Mouse (Mus musculus) lung, postnatal 0 days (tissue): Measurements from ENCODE around the gene Cyp2b19. TPM values are rescaled to one million over a fixed set of nuclear protein-coding genes. Genes with fewer than 3 reads are reported as not detected.

Source experiments
- ATAC-seq: fragments of 200-750 bp; cut with Nextera tagmentation; 2 replicates; pipeline ENCODE4 v1.8.0; 2017; ENCODE audit warnings: moderate library complexity
- DNase-seq: peaks from one replicate; pipeline ENCODE4 v3.0.0-alpha.2; 2016; ENCODE audit warnings: low spot score
- H3K27ac ChIP-seq: fragments of 300-500 bp; sonication (generic); 2 replicates; pipeline ENCODE4 v1.5.1; 2014; ENCODE audit warnings: antibody characterized with exemption, mild to moderate bottlenecking, low read length, mixed read lengths
- H3K27me3 ChIP-seq: fragments of 300-500 bp; sonication (generic); replicated peaks from 2 replicates; pipeline ENCODE4 v1.6.1; 2014; ENCODE audit warnings: low read length, mixed read lengths; ENCODE audit not compliant: insufficient read depth
- H3K36me3 ChIP-seq: fragments of 300-500 bp; sonication (generic); 2 replicates; pipeline ENCODE4 v1.6.1; 2014; ENCODE audit warnings: low read length, mixed read lengths; ENCODE audit not compliant: insufficient read depth
- H3K4me1 ChIP-seq: fragments of 300-500 bp; sonication (generic); 2 replicates; pipeline ENCODE4 v1.6.1; 2014; ENCODE audit warnings: antibody characterized with exemption, low read depth, low read length, mixed read lengths; ENCODE audit not compliant: insufficient read depth
- H3K4me2 ChIP-seq: fragments of 300-500 bp; sonication (generic); replicated peaks from 2 replicates; pipeline ENCODE4 v1.6.1; 2014; ENCODE audit warnings: low read depth, mild to moderate bottlenecking, low read length, moderate library complexity, mixed read lengths
- H3K4me3 ChIP-seq: fragments of 300-500 bp; sonication (generic); 2 replicates; pipeline ENCODE4 v1.5.1; 2014; ENCODE audit warnings: low read depth, low read length
- H3K9ac ChIP-seq: fragments of 300-500 bp; sonication (generic); replicated peaks from 2 replicates; pipeline ENCODE4 v1.6.1; 2014; ENCODE audit warnings: low read depth, mild to moderate bottlenecking
- H3K9me3 ChIP-seq: fragments of 300-500 bp; sonication (generic); 2 replicates; pipeline ENCODE4 v1.6.1; 2016; ENCODE audit warnings: low read length, mixed read lengths
- CTCF ChIP-seq: IDR thresholded peaks from 2 replicates; pipeline ENCODE4 v1.5.1; 2016; ENCODE audit warnings: antibody characterized with exemption, mild to moderate bottlenecking
- EP300 ChIP-seq: IDR thresholded peaks from 2 replicates; pipeline ENCODE4 v1.6.1; 2016; ENCODE audit warnings: antibody characterized with exemption, mild to moderate bottlenecking, control low read depth
- WGBS: fragments of 180-500 bp; shearing (Covaris S2); extraction: QIAGEN DNeasy Blood & Tissue Kit; methylation state at CpG from one replicate; pipeline ENCODE4 v1.1.7; 2014; 5-methylcytosine and 5-hydroxymethylcytosine counted together
- polyA plus RNA-seq: library from polyadenylated mRNA; unstranded; fragments of >200 nt; fragmentation: Nextera tagmentation; extraction: Ambion mirVana; gene quantifications from 2 replicates; pipeline ENCODE4 v1.2.1, GENCODE M21; 2015

Cyp2b19 gene
- polyA plus RNA-seq, 1 experiment from 2014 or later, result 0.12 TPM

DNA sequence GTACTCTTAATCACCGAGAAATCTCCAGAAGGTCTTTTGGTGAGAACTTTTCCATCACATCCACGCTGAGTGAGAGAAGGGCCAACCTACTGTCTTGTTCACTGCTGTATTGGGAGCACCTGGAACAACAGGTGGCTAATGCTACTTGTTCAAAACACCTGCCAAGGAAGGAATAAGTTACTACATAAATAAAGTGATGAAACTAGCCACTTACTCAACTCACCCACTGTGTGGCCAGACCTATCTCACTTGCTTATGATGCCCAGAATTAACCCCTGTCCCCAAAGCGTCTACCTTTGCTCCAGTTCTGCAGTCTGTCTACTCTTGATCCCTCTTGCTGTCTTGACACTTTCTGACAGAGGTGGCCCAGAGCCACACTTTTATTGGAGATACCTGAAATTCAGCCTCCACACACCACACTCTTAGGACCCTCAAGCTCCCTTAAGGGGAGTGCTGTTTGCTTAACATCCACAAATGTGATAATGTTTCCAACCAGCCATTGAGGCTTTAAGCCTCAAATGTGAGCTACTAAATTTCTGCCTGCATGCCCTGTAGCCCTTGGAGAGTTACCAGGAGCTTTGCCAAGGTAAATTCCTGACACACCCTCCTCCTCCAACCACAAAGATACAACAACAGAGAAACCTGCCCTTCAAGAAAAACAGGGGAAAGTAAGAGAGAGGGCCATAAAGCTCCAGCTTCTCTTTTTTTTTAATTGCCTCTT lies 16.1 kb downstream of the Cyp2b19 start:
- WGBS, result 53% methylated on average over 3 of the region's 3 CpGs
- peak overlapping the region; percentile 3 for H3K27ac ChIP-seq
- no peaks in the 10 kb centered on the region for H3K9me3 ChIP-seq
- H3K4me3 ChIP-seq, result no peak overlapping the region
- peak; percentile 77 for DNase-seq
- H3K4me1 ChIP-seq, result no peaks in the 10 kb centered on the region
- TF ChIP-seq CTCF (no peak), EP300 (no peak)
- H3K9ac ChIP-seq, result no peak overlapping the region
- no peaks in the 10 kb centered on the region for H3K36me3 ChIP-seq
- no peak overlapping the region for H3K4me2 ChIP-seq
- H3K27me3 ChIP-seq, result no peaks in the 10 kb centered on the region
- ATAC-seq, result peak; percentile 79

DNA sequence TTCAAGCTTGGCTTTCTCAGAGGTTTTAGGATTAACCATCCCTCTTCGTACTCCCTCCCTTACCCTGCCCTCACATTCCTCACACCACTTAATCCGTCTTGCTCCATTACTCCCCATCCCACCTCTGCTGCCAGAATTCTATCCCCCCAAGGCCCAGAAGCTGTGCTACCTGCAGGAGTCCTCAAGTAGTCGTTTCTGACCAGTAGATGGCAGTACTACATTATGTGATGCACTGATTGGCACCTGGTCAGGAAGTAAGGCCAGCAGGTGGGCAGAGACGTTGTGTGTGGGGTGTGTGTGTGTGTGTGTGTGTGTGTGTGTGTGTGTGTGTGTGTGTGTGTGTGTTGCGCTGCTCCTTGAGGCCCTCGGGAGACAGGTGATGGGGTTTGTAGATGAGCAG lies 18.9 kb downstream of the Cyp2b19 start:
- ATAC-seq, result peak; percentile 59; the same call in 1 of the 2 replicates
- peak; percentile 53 for DNase-seq
- no peaks in the 10 kb centered on the region for H3K4me1 ChIP-seq
- no peaks in the 10 kb centered on the region for H3K9me3 ChIP-seq
- no peak overlapping the region for H3K9ac ChIP-seq
- no peaks in the 10 kb centered on the region for H3K36me3 ChIP-seq
- no peak overlapping the region for H3K4me2 ChIP-seq
- TF ChIP-seq EP300, result no peak
- peak; percentile 71 for TF ChIP-seq CTCF
- H3K4me3 ChIP-seq, result no peak overlapping the region
- no peaks in the 10 kb centered on the region for H3K27me3 ChIP-seq
- 11% methylated on average over 6 of the region's 6 CpGs for WGBS
- no peak overlapping the region for H3K27ac ChIP-seq

DNA sequence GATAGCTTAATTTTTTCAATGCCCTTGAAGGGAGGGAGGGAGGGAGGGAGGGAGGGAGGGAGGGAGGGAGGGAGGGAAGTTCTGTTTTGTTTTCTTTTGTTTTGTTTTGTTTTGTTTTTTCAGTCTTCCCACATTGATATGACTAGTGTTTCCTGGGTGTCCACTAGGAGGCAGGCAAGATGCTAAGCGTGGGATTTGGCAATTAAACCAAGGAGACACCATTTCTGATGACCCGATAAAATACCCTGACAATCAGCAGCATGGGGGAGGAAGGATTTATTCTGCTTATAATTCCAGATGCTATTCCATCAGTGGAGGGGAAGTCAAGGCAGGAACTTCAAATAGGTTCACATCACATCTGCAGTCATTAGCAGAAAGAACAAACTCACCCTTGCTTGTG lies 20.9 kb downstream of the Cyp2b19 start:
- Histone ChIP-seq H3K4me3 (no peak overlapping the region), H3K36me3 (no peaks in the 10 kb centered on the region), H3K4me1 (no peaks in the 10 kb centered on the region), H3K27ac (no peak overlapping the region), H3K4me2 (no peak overlapping the region), H3K27me3 (no peaks in the 10 kb centered on the region), H3K9ac (no peak overlapping the region), H3K9me3 (no peaks in the 10 kb centered on the region)
- no peak for TF ChIP-seq EP300
- TF ChIP-seq CTCF, result peak; percentile 43
- no peak for DNase-seq
- no peak for ATAC-seq
- WGBS, result 39% methylated on average over 2 of the region's 2 CpGs

DNA sequence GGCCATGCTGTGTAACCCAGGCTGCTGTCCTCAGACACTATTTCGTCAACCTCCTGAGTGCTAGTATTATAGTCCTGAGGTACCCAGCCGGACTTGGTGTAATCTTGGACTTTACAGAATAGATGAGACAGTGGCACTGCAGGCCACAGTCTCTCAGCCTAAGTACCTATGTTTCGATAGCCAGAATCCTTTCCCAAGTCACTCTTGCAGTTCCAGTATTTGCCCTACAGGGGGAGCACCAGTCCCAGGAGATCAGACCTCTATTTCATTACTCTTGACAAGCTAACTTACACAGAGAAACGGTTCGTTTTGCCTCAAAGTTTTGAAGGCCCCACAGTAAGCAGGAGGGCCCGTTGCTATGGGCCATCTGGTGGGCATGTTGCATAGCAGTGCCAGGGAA lies 21.5 kb downstream of the Cyp2b19 start:
- no peak overlapping the region for H3K9ac ChIP-seq
- DNase-seq (peak; percentile 56), ATAC-seq (no peak; the same call in 1 of the 2 replicates)
- no peak overlapping the region for H3K4me2 ChIP-seq
- no peaks in the 10 kb centered on the region for H3K4me1 ChIP-seq
- H3K27me3 ChIP-seq, result no peaks in the 10 kb centered on the region
- TF ChIP-seq CTCF (peak; percentile 81), EP300 (no peak)
- WGBS, result 24% methylated on average over 6 of the region's 6 CpGs
- H3K36me3 ChIP-seq, result no peaks in the 10 kb centered on the region
- no peaks in the 10 kb centered on the region for H3K9me3 ChIP-seq
- no peak overlapping the region for H3K27ac ChIP-seq
- no peak overlapping the region for H3K4me3 ChIP-seq

DNA sequence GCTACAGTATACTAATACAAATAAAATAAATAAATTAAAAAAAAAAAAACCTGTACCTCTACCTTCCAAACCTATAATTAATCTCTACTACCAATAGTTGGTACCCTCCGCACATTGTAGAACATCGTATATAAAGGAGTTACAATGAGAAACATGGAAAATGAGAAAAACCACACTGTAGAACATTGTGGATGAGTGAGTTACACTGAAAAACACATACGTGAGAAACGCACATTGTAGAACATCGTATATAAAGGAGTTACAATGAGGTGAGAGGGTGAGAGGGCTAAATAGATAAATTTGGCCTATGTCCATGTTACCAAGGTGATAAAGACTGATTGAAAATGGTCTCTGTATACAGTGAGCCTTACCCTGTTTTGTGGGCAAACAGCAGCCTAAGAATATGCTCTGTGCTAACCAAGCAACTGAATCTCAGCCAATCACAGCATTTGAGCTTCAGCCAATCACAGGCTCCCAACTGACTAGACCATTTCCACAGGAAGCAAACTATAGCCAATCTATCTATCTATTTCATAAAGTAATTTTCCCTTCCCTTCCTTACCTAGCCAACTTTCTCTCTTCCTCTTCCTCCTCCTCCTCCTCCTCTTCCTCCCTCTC lies 23.0 kb downstream of the Cyp2b19 start:
- WGBS, result 75% methylated on average over 5 of the region's 5 CpGs
- peak; percentile 62 for ATAC-seq
- DNase-seq, result no peak

DNA sequence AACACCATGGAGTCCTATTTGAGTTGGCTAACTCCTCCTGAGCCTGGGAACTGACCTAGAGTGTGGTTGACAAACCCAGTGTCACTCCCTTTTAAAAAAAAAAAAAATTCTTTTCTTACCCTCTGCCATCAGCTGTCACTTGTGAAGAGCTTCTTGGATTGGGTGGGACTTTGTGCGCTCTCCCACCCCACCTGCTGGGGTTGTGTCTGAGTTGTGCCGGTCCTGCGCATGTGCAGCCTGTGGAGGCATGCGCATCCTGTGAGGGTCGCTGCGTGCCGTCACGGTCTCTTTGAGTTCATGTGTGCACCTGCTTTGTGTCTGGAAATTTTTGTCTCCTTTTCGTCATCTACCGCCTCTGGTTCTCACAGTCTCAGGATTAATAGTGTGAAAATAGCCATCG lies 23.6 kb downstream of the Cyp2b19 start:
- WGBS, result 7% methylated on average over 11 of the region's 11 CpGs

More for the DNA sequence above, 23.0 kb downstream of the Cyp2b19 start:
- Histone ChIP-seq H3K9ac (no peak overlapping the region), H3K4me2 (no peak overlapping the region), H3K36me3 (no peaks in the 10 kb centered on the region), H3K4me1 (no peaks in the 10 kb centered on the region), H3K27me3 (no peaks in the 10 kb centered on the region), H3K9me3 (no peaks in the 10 kb centered on the region), H3K4me3 (no peak overlapping the region), H3K27ac (no peak overlapping the region)
- TF ChIP-seq CTCF, result no peak

More for the DNA sequence above, 23.6 kb downstream of the Cyp2b19 start:
- no peak for ATAC-seq
- no peak for TF ChIP-seq CTCF
- TF ChIP-seq EP300, result no peak
- H3K27ac ChIP-seq, result no peak overlapping the region
- H3K27me3 ChIP-seq, result no peaks in the 10 kb centered on the region
- H3K9ac ChIP-seq, result no peak overlapping the region
- H3K9me3 ChIP-seq, result no peaks in the 10 kb centered on the region
- H3K4me3 ChIP-seq, result no peak overlapping the region
- no peak overlapping the region for H3K4me2 ChIP-seq
- H3K36me3 ChIP-seq, result no peaks in the 10 kb centered on the region
- no peak for DNase-seq
- no peaks in the 10 kb centered on the region for H3K4me1 ChIP-seq
